Mouse (Mus musculus) hindbrain, embryonic 11.5 days (tissue): ENCODE measurements around the gene Gm17657. TPM values are rescaled to one million over a fixed set of nuclear protein-coding genes. Genes with fewer than 3 reads are reported as not detected.

Experiments used
- ATAC-seq: fragments of 200-750 bp; cut with Nextera tagmentation; 2 replicates; pipeline ENCODE4 v1.8.0; 2017; ENCODE audit warnings: mild to moderate bottlenecking, moderate TSS enrichment, moderate library complexity; ENCODE audit not compliant: low FRiP score
- DNase-seq: peaks from one replicate; pipeline ENCODE4 v3.0.0-alpha.2; 2015; ENCODE audit warnings: low spot score
- H3K27ac ChIP-seq: fragments of 300-500 bp; sonication (generic); 2 replicates; pipeline ENCODE4 v1.5.1; 2014; ENCODE audit warnings: mild to moderate bottlenecking, low read depth, low read length
- H3K27me3 ChIP-seq: fragments of 300-500 bp; sonication (generic); 2 replicates; pipeline ENCODE4 v1.6.1; 2014; ENCODE audit warnings: mild to moderate bottlenecking, low read length, moderate library complexity, mixed read lengths; ENCODE audit not compliant: control insufficient read depth, insufficient read depth
- H3K36me3 ChIP-seq: fragments of 300-500 bp; sonication (generic); 2 replicates; pipeline ENCODE4 v1.6.1; 2014; ENCODE audit warnings: mild to moderate bottlenecking, low read length, moderate library complexity, mixed read lengths; ENCODE audit not compliant: control insufficient read depth, insufficient read depth
- H3K4me1 ChIP-seq: fragments of 300-500 bp; sonication (generic); replicated peaks from 2 replicates; pipeline ENCODE4 v1.6.1; 2014; ENCODE audit warnings: low read length, mixed read lengths; ENCODE audit not compliant: control insufficient read depth, insufficient read depth
- H3K4me2 ChIP-seq: fragments of 300-500 bp; sonication (generic); replicated peaks from 2 replicates; pipeline ENCODE4 v1.6.1; 2014; ENCODE audit warnings: mild to moderate bottlenecking, low read depth, low read length
- H3K4me3 ChIP-seq: fragments of 300-500 bp; sonication (generic); 2 replicates; pipeline ENCODE4 v1.5.1; 2014; ENCODE audit warnings: low read depth, low read length
- H3K9ac ChIP-seq: fragments of 300-500 bp; sonication (generic); 2 replicates; pipeline ENCODE4 v1.6.1; 2014; ENCODE audit warnings: low read depth, low read length
- H3K9me3 ChIP-seq: fragments of 300-500 bp; sonication (generic); 2 replicates; pipeline ENCODE4 v1.6.1; 2016; ENCODE audit warnings: low read length; ENCODE audit not compliant: control insufficient read depth
- WGBS: fragments of 180-500 bp; shearing (Covaris S2); extraction: QIAGEN DNeasy Blood & Tissue Kit; methylation state at CpG from one replicate; pipeline ENCODE4 v1.1.7; 2014; 5-methylcytosine and 5-hydroxymethylcytosine counted together
- polyA plus RNA-seq: library from polyadenylated mRNA; unstranded; fragments of >200 nt; fragmentation: Nextera tagmentation; extraction: Ambion mirVana; gene quantifications from 2 replicates; pipeline ENCODE4 v1.2.1, GENCODE M21; 2014

Gm17657 gene
- polyA plus RNA-seq, 1 experiment from 2014 or later: not detected

GRCm38 (mm10) chr17:29494062-29494731 lies 55.2 kb downstream of the Gm17657 start:
- Histone ChIP-seq H3K9me3 (no peaks in the 10 kb centered on the region), H3K9ac (no peak overlapping the region), H3K4me3 (no peak overlapping the region), H3K4me2 (no peak overlapping the region), H3K4me1 (0 out of 2 replicates have a peak, but pooled peaks cover 2% of the 10 kb centered on the region), H3K27ac (no peak overlapping the region), H3K27me3 (no peaks in the 10 kb centered on the region), H3K36me3 (peaks cover 5% of the 10 kb centered on the region; the same call in 1 of the 2 replicates)
- ATAC-seq (no peak), DNase-seq (no peak)
- WGBS: 55% methylated on average over 10 of the region's 10 CpGs

GRCm38 (mm10) chr17:29493461-29493980 lies 55.9 kb downstream of the Gm17657 start:
- H3K4me3 ChIP-seq: peak overlapping the region; percentile 94
- H3K9ac ChIP-seq: no peak overlapping the region
- 0 out of 2 replicates have a peak, but pooled peaks cover 2% of the 10 kb centered on the region for H3K4me1 ChIP-seq
- ATAC-seq: no peak
- peaks cover 5% of the 10 kb centered on the region; the same call in 1 of the 2 replicates for H3K36me3 ChIP-seq
- H3K27ac ChIP-seq: no peak overlapping the region
- H3K9me3 ChIP-seq: no peaks in the 10 kb centered on the region
- H3K27me3 ChIP-seq: no peaks in the 10 kb centered on the region
- no peak for DNase-seq
- H3K4me2 ChIP-seq: peak overlapping the region; percentile 89; the same call in 1 of the 2 replicates
- WGBS: 78% methylated on average over 11 of the region's 11 CpGs

- peak overlapping the region; percentile 89 for H3K4me2 ChIP-seq
- DNase-seq (peak; percentile 73), ATAC-seq (no peak)
- H3K27me3 ChIP-seq: no peaks in the 10 kb centered on the region
- H3K36me3 ChIP-seq: peaks cover 5% of the 10 kb centered on the region; the same call in 1 of the 2 replicates
- H3K9ac ChIP-seq: peak overlapping the region; percentile 96
- H3K9me3 ChIP-seq: no peaks in the 10 kb centered on the region
- 3% methylated on average over 22 of the region's 22 CpGs for WGBS
- H3K4me1 ChIP-seq: 0 out of 2 replicates have a peak, but pooled peaks cover 2% of the 10 kb centered on the region
- peak overlapping the region; percentile 90; the same call in 1 of the 2 replicates for H3K27ac ChIP-seq
- peak overlapping the region; percentile 94 for H3K4me3 ChIP-seq
These were observed 56.9 kb downstream of the Gm17657 start for GRCm38 (mm10) chr17:29492269-29493191.

- peaks cover 5% of the 10 kb centered on the region; the same call in 1 of the 2 replicates for H3K36me3 ChIP-seq
- peak overlapping the region; percentile 89 for H3K4me2 ChIP-seq
- no peaks in the 10 kb centered on the region for H3K27me3 ChIP-seq
- H3K9me3 ChIP-seq: no peaks in the 10 kb centered on the region
- ATAC-seq (peak; percentile 6; the same call in 1 of the 2 replicates), DNase-seq (peak; percentile 72)
- WGBS: under 1% methylated on average over 48 of the region's 48 CpGs
- H3K27ac ChIP-seq: peak overlapping the region; percentile 90
- peak overlapping the region; percentile 94 for H3K4me3 ChIP-seq
- H3K4me1 ChIP-seq: 0 out of 2 replicates have a peak, but pooled peaks cover 2% of the 10 kb centered on the region
- H3K9ac ChIP-seq: peak overlapping the region; percentile 96
These were observed 57.7 kb downstream of the Gm17657 start for GRCm38 (mm10) chr17:29491591-29492268.

GRCm38 (mm10) chr17:29490713-29491581 lies 58.5 kb downstream of the Gm17657 start, which contains the start of gene Pim1:
TSS of gene Pim1 (plus strand) at chr17:29490753.
- H3K4me1 ChIP-seq: 0 out of 2 replicates have a peak, but pooled peaks cover 2% of the 10 kb centered on the region
- H3K4me2 ChIP-seq: peak within 1 kb of the TSS; percentile 90
- H3K4me3 ChIP-seq: peak within 1 kb of the TSS; percentile 94
- WGBS: under 1% methylated on average over 63 of the region's 99 CpGs
- peak within 1 kb of the TSS; percentile 96 for H3K9ac ChIP-seq
- no peaks in the 10 kb centered on the region for H3K9me3 ChIP-seq
- DNase-seq: no peak
- H3K36me3 ChIP-seq: peaks cover 5% of the 10 kb centered on the region; the same call in 1 of the 2 replicates
- ATAC-seq: peak; percentile 53
- H3K27me3 ChIP-seq: no peaks in the 10 kb centered on the region
- peak within 1 kb of the TSS; percentile 94 for H3K27ac ChIP-seq

- under 1% methylated on average over 41 of the region's 68 CpGs for WGBS
- no peaks in the 10 kb centered on the region for H3K9me3 ChIP-seq
- ATAC-seq (peak; percentile 92), DNase-seq (peak; percentile 100)
- no peaks in the 10 kb centered on the region for H3K27me3 ChIP-seq
- H3K27ac ChIP-seq: peak overlapping the region; percentile 94
- 0 out of 2 replicates have a peak, but pooled peaks cover 2% of the 10 kb centered on the region for H3K4me1 ChIP-seq
- peak overlapping the region; percentile 96 for H3K9ac ChIP-seq
- peak overlapping the region; percentile 90 for H3K4me2 ChIP-seq
- H3K36me3 ChIP-seq: peaks cover 5% of the 10 kb centered on the region; the same call in 1 of the 2 replicates
- peak overlapping the region; percentile 94 for H3K4me3 ChIP-seq
These were observed 59.3 kb downstream of the Gm17657 start for GRCm38 (mm10) chr17:29489971-29490712.
